Mouse (Mus musculus) forebrain, embryonic 15.5 days (tissue): Measurements from ENCODE around the gene Racgap1. TPM values are rescaled to one million over a fixed set of nuclear protein-coding genes. Genes with fewer than 3 reads are reported as not detected.
A peak's percentile ranks its signal among the peaks of the same experiment; 100 is the strongest.

Experiments
- ATAC-seq: fragments of 200-750 bp; cut with Nextera tagmentation; replicated peaks from 2 replicates; pipeline ENCODE4 v1.8.0; 2017; ENCODE audit warnings: mild to moderate bottlenecking, moderate TSS enrichment, moderate library complexity
- H3K27ac ChIP-seq: fragments of 300-500 bp; sonication (generic); replicated peaks from 2 replicates; pipeline ENCODE4 v1.5.1; 2015; ENCODE audit warnings: mild to moderate bottlenecking, inconsistent platforms
- H3K27me3 ChIP-seq: fragments of 300-500 bp; sonication (generic); 2 replicates; pipeline ENCODE4 v1.6.1; 2015; ENCODE audit warnings: inconsistent platforms
- H3K36me3 ChIP-seq: fragments of 300-500 bp; sonication (generic); 2 replicates; pipeline ENCODE4 v1.6.1; 2015; ENCODE audit warnings: mild to moderate bottlenecking, inconsistent platforms
- H3K4me1 ChIP-seq: fragments of 300-500 bp; sonication (generic); 2 replicates; pipeline ENCODE4 v1.6.1; 2015; ENCODE audit warnings: inconsistent platforms
- H3K4me2 ChIP-seq: fragments of 300-500 bp; sonication (generic); replicated peaks from 2 replicates; pipeline ENCODE4 v1.6.1; 2015; ENCODE audit warnings: mild to moderate bottlenecking, inconsistent platforms
- H3K4me3 ChIP-seq: fragments of 300-500 bp; sonication (generic); 2 replicates; pipeline ENCODE4 v1.5.1; 2015; ENCODE audit warnings: mild to moderate bottlenecking, inconsistent platforms
- H3K9ac ChIP-seq: fragments of 300-500 bp; sonication (generic); replicated peaks from 2 replicates; pipeline ENCODE4 v1.6.1; 2015; ENCODE audit warnings: mild to moderate bottlenecking, inconsistent platforms
- H3K9me3 ChIP-seq: fragments of 300-500 bp; sonication (generic); 2 replicates; pipeline ENCODE4 v1.6.1; 2016; ENCODE audit warnings: inconsistent platforms
- whole genome bisulfite sequencing: fragments of 180-500 bp; shearing (Covaris S2); methylation state at CpG from one replicate; pipeline ENCODE4 v1.1.7; 2015; ENCODE audit warnings: mixed read lengths; 5-methylcytosine and 5-hydroxymethylcytosine counted together
- polyA plus RNA-seq: library from polyadenylated mRNA; unstranded; fragments of >200 nt; fragmentation: Nextera tagmentation; extraction: Ambion mirVana; gene quantifications from 2 replicates; pipeline ENCODE4 v1.2.1, GENCODE M21; 2015

Racgap1 gene
- polyA plus RNA-seq, 1 experiment from 2014 or later, result 113 TPM

DNA sequence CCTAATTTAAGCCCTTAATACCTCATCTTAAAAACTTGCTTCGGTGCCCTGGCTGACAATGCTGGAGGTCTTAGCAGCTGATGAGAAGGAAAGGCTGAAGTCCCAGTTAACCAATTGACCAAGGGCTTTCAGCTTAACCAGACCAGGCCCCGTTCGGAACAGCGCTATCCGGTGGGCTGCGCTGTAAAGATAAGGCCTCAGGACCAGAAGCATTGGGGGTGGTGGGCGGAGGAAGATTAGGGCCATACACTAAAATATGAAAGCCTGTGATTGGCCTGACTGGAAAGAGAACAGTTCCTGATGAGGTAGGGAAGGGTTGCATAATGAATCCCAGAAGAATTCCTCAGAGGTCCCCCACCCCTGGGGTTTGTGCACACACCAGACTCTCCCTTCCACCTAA, 10.9 kb upstream of the Racgap1 start:
- Histone ChIP-seq H3K9ac (no peak overlapping the region), H3K4me1 (peaks cover 37% of the 10 kb centered on the region), H3K9me3 (no peaks in the 10 kb centered on the region), H3K27ac (no peak overlapping the region), H3K36me3 (no peaks in the 10 kb centered on the region), H3K4me3 (no peak overlapping the region), H3K4me2 (no peak overlapping the region), H3K27me3 (no peaks in the 10 kb centered on the region)
- ATAC-seq, result no peak
- 56% methylated on average over 7 of the region's 7 CpGs for WGBS

DNA sequence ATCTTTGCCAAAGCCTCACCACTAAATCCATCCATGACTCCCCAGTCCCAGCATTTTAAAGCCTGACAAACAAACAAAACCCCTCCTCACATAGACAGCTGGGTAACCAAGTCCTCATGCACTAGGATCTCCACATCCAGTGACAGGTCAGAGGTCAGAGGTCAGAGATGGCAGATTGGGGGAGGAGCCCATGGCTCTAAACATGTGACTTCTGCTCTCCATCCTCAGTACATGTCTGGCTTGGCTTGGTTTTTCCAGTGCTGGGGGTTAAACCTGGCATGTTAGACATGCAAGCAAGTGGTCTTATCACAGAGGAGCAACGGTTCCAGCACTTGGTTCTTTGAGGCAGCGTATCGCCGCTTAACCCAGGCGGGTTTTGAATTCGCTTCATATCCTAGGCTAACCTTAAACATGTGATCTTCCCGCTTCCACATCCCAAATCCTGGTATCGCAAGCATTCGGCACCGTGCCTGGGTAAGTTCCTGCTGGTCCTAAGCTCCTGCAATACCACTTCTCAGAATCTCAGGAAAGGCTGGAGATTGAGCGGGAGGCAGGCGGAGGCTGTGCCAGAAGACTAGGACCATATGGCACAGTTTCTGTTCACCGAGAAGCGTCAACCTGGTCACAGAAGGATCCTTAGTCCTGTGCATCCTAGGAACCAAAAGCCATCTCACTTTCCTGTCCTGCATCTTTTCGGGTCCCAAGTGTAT, 9.8 kb upstream of the Racgap1 start:
- 0 out of 2 replicates have a peak, but pooled peaks cover 7% of the 10 kb centered on the region for H3K27me3 ChIP-seq
- H3K27ac ChIP-seq, result no peak overlapping the region
- no peak for ATAC-seq
- H3K9ac ChIP-seq, result no peak overlapping the region
- H3K4me3 ChIP-seq, result no peak overlapping the region
- H3K4me2 ChIP-seq, result no peak overlapping the region
- 86% methylated on average over 15 of the region's 15 CpGs for WGBS
- peaks cover 31% of the 10 kb centered on the region for H3K4me1 ChIP-seq
- H3K36me3 ChIP-seq, result no peaks in the 10 kb centered on the region
- no peaks in the 10 kb centered on the region for H3K9me3 ChIP-seq

DNA sequence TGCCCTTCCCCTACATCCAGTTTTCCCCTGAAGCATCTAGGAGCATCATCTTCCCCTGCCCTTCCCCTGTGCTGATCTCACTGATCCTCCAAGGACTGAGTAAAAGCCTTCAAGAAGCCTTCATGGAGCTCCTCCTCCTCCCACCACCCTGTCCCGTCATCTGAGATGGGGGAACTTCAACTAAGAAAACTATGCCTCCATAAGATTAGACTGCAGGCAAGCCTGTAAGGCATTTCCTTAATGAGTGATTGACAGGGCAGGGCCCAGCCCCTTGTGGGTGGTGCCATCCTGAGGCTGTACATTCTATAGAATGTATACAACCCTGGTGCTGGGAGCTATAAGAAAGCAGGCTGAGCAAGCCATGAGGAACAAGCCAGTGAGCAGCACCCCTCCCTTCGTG, 7.0 kb upstream of the Racgap1 start:
- no peaks in the 10 kb centered on the region for H3K9me3 ChIP-seq
- H3K27me3 ChIP-seq, result peaks cover 21% of the 10 kb centered on the region
- H3K9ac ChIP-seq, result no peak overlapping the region
- ATAC-seq, result no peak
- H3K4me3 ChIP-seq, result no peak overlapping the region
- H3K27ac ChIP-seq, result no peak overlapping the region
- H3K36me3 ChIP-seq, result no peaks in the 10 kb centered on the region
- H3K4me2 ChIP-seq, result no peak overlapping the region
- H3K4me1 ChIP-seq, result peaks cover 11% of the 10 kb centered on the region
- WGBS, result 60% methylated on average over 2 of the region's 2 CpGs

DNA sequence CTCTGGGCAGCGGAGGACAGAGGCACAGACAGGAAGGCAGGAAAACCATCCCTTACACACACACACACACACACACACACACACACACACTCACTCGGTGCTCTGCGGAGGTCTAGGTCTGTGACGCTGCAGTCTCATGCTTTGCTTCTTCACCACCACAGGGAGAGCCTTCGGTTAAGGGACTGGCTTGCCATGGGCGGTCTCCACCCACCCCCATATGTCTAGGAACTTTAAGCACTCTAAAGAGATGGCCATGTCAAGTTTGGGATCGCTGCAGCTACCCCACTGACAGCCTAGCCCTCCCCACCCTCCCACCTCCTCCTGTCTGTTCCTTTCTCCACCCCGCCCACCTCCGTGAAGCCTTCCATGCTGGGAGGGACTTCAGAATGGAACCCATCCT, 4.5 kb upstream of the Racgap1 start:
- no peak overlapping the region for H3K4me3 ChIP-seq
- H3K27ac ChIP-seq, result no peak overlapping the region
- H3K4me2 ChIP-seq, result no peak overlapping the region
- peaks cover 20% of the 10 kb centered on the region for H3K4me1 ChIP-seq
- H3K9me3 ChIP-seq, result no peaks in the 10 kb centered on the region
- no peak overlapping the region for H3K9ac ChIP-seq
- 52% methylated on average over 9 of the region's 9 CpGs for WGBS
- H3K36me3 ChIP-seq, result no peaks in the 10 kb centered on the region
- no peak for ATAC-seq
- H3K27me3 ChIP-seq, result peaks cover 31% of the 10 kb centered on the region

DNA sequence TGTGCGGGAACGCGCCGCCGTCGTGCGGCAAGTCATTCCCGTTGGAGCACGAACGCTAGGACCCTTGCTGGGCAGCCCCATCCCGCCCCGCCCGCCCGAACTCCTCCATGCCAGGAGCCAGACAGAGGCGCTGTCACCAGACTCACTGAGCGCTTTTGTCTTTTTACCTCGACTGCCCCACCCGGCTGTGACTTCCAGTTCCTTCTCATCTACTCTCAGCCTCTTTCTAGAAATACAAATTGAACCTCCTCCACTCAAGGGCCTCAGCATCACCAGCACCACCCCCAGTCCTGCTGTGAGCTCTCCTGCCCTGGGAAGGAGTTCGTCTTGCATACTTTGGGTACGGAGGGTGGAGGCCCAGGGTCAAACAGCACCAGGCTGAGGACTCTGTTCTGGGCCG, 2.4 kb upstream of the Racgap1 start:
- Histone ChIP-seq H3K9me3 (no peaks in the 10 kb centered on the region), H3K4me1 (peaks cover 41% of the 10 kb centered on the region), H3K4me3 (peak overlapping the region; percentile 16), H3K4me2 (peak overlapping the region; percentile 33), H3K36me3 (no peaks in the 10 kb centered on the region), H3K9ac (no peak overlapping the region), H3K27me3 (peaks cover 31% of the 10 kb centered on the region), H3K27ac (no peak overlapping the region)
- no peak for ATAC-seq
- 5% methylated on average over 21 of the region's 21 CpGs for WGBS

DNA sequence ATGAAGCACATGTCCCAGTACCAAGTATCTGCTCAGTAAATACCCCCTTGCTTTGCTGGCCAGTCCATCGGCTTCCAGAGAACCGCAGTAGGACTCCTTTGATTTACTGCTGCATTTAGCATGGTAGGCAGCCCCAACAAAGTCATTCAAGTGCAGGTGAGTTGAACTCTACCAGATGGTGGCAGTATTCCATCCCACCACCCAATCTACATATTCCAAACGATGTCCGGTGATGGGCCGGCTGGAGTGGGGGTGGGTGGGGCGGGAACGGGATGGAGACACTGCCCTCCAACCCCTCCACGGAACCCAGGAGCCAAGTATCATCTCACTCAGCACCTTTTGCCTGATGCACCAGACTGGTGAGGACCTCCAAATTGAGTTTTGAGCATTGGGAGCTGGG, 1.8 kb upstream of the Racgap1 start:
- Histone ChIP-seq H3K4me3 (peak overlapping the region; percentile 16), H3K4me1 (peaks cover 45% of the 10 kb centered on the region), H3K27ac (no peak overlapping the region), H3K27me3 (peaks cover 31% of the 10 kb centered on the region), H3K9ac (no peak overlapping the region), H3K36me3 (no peaks in the 10 kb centered on the region), H3K9me3 (no peaks in the 10 kb centered on the region), H3K4me2 (peak overlapping the region; percentile 33)
- WGBS, result 15% methylated on average over 8 of the region's 8 CpGs
- no peak for ATAC-seq

DNA sequence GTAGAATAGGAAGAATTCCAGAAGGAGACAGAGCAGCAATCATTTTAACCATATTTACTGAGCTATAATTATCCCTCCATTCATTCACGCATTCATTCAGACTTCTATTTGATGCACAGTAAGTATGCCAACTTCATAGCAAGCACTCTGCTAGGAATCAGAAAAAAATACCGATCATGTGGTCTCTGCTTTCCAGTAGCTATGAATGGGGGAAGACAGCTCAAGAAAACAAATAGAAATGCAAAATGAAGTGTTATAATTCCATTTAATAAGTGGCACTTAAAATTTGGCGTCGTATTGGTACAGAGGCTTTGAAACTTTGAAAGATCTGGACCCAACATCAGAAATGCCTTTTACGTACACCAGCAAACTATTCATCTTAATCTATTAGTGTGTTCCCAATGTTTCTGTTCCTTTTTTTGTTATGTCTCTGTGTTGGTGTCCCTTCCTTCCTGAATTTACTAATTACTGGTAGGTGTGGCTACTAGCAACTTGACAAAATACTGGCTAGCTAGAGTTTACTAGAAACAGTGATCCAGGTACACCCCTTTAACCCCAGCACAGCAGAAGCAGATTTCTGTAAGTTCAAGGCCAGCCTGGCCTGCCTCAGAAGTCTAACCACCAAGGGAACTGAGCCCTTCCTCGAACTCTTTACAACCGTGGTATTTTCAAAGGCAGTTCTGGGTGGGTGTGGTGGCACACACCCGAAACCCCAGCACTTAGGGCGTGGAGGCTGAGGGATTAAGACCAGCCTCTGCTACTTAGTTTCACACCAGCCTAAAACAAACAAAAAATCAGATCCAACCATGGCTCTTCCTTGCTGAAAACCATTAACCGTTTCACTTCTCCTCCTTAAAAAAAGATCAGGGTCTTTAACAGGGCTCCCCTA, 772 bp upstream of the Racgap1 start:
- Histone ChIP-seq H3K27me3 (peaks cover 31% of the 10 kb centered on the region), H3K4me3 (peak overlapping the region; percentile 89), H3K4me1 (peaks cover 56% of the 10 kb centered on the region), H3K4me2 (peak overlapping the region; percentile 87), H3K36me3 (no peaks in the 10 kb centered on the region), H3K27ac (peak overlapping the region; percentile 36), H3K9me3 (no peaks in the 10 kb centered on the region), H3K9ac (peak overlapping the region; percentile 11; the same call in 1 of the 2 replicates)
- WGBS, result 75% methylated on average over 10 of the region's 10 CpGs
- ATAC-seq, result peak; percentile 5

DNA sequence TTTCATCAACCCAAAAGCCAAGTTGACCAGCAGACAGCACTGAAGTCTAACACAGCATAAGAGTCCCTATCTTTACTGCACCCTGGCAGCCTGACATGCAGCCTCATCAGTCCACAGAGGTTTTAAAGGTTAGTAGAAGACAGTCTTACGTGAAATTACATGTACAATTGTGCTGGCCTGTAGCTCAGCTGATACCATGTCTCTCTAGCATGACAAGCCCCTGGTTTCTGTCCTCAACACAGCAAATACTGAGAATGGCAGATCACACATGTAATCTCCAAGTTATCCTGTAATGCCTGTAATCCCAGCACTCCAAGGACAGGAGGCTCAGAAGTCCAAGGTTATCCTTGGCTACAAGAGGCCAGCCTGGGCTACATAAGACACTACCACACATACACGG, 1.2 kb downstream of the Racgap1 start:
- no peak for ATAC-seq
- no peak overlapping the region for H3K27ac ChIP-seq
- H3K9ac ChIP-seq, result peak overlapping the region; percentile 65; the same call in 1 of the 2 replicates
- H3K9me3 ChIP-seq, result no peaks in the 10 kb centered on the region
- H3K4me3 ChIP-seq, result peak overlapping the region; percentile 89
- peaks cover 24% of the 10 kb centered on the region for H3K27me3 ChIP-seq
- WGBS, result 58% methylated on average over 2 of the region's 2 CpGs
- peaks cover 65% of the 10 kb centered on the region for H3K4me1 ChIP-seq
- no peaks in the 10 kb centered on the region for H3K36me3 ChIP-seq
- peak overlapping the region; percentile 87 for H3K4me2 ChIP-seq

DNA sequence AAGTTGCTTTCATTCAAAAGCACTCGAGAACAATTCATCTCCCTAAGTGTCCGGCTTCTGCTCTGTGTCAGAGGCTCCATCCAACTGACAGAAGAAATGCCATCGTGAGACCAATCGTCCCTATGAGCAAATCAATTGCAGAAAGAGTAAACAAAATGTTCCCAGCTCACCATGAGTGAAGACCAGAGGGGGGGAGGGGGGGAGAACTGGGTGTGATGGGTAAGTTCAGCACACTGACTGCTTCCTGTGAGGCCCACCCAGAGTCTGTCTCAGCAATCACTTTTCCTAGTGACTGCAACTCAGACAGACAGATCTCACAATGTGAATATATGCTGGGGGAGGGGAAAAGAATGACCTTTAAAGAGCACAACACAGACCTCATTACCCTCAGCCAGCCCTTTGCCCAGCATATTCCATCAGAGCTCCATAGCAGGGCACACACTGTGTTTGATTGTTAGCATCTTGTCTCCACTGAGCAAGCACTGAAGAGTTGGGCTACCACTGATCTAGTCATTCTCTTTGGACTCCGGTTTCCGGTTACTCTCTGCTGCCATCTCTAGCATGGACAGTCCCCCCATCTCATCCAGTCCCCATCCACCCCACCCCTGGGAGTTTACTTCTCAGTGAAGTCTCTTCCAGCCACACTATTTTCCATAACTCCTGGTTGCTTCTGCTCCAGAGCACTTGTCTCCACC, 2.2 kb downstream of the Racgap1 start:
- Histone ChIP-seq H3K27ac (peak overlapping the region; percentile 74; the same call in 1 of the 2 replicates), H3K4me1 (peaks cover 75% of the 10 kb centered on the region), H3K36me3 (no peaks in the 10 kb centered on the region), H3K27me3 (peaks cover 13% of the 10 kb centered on the region; the same call in 1 of the 2 replicates), H3K4me2 (peak overlapping the region; percentile 87), H3K9ac (0 out of 2 replicates have a peak overlapping the region, but pooled peaks have one; percentile 0), H3K9me3 (no peaks in the 10 kb centered on the region), H3K4me3 (peak overlapping the region; percentile 89)
- no peak for ATAC-seq
- WGBS, result 28% methylated on average over 6 of the region's 6 CpGs

DNA sequence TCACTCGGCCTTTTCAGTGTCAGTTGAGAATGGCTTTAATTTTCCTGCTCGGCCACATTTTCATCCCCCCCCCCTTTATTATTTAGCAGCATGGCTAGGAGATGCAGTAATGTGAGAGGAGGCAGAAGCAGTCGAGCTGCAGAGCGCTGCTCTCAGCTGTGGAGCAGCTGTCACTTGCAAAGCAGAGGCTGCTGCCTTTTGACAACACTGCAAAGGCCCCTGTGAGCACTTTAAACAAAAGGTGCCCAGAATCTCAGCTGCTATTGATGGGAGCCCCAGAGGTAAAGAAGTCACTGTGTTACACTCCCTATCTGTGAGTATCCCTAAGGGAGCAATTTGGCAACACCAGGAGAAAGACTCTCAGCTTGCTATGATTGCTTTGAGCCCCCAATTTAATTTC, 3.1 kb downstream of the Racgap1 start:
- peak overlapping the region; percentile 74 for H3K27ac ChIP-seq
- no peaks in the 10 kb centered on the region for H3K36me3 ChIP-seq
- peaks cover 71% of the 10 kb centered on the region for H3K4me1 ChIP-seq
- ATAC-seq, result no peak
- H3K4me3 ChIP-seq, result 0 out of 2 replicates have a peak overlapping the region, but pooled peaks have one; percentile 5
- no peak overlapping the region for H3K9ac ChIP-seq
- H3K27me3 ChIP-seq, result peaks cover 9% of the 10 kb centered on the region; the same call in 1 of the 2 replicates
- peak overlapping the region; percentile 23 for H3K4me2 ChIP-seq
- WGBS, result 12% methylated on average over 4 of the region's 4 CpGs
- no peaks in the 10 kb centered on the region for H3K9me3 ChIP-seq

DNA sequence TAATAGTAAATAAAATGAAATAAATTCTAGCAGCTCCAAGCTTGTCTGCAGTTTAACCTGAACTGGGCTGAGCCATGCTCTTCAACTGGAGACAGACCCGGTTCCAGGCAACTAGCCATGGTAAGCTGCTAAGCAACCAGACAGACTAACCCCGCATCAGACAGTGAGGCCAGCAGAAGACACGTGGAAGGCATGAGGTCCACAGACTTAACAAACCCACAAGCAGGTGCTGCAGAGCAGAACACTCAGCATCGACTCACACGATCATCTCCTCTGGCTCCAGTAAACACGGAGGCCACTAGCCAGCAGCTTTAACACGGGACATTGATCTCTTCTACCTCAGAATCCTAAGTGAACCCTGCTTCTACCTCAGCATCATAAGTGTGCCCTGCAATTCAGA, 6.7 kb downstream of the Racgap1 start:
- H3K9ac ChIP-seq, result no peak overlapping the region
- peaks cover 47% of the 10 kb centered on the region for H3K4me1 ChIP-seq

More for the DNA sequence above, 6.7 kb downstream of the Racgap1 start:
- Histone ChIP-seq H3K4me2 (0 out of 2 replicates have a peak overlapping the region, but pooled peaks have one; percentile 1), H3K27me3 (no peaks in the 10 kb centered on the region), H3K4me3 (no peak overlapping the region), H3K9me3 (no peaks in the 10 kb centered on the region), H3K36me3 (no peaks in the 10 kb centered on the region; the same call in 1 of the 2 replicates), H3K27ac (peak overlapping the region; percentile 45)
- 46% methylated on average over 7 of the region's 7 CpGs for WGBS
- ATAC-seq, result 0 out of 2 replicates have a peak, but pooled peaks have one; percentile 38
